Comparison of ENCODE assay signal across 8 mouse cellular contexts in the genomic region with DNA sequence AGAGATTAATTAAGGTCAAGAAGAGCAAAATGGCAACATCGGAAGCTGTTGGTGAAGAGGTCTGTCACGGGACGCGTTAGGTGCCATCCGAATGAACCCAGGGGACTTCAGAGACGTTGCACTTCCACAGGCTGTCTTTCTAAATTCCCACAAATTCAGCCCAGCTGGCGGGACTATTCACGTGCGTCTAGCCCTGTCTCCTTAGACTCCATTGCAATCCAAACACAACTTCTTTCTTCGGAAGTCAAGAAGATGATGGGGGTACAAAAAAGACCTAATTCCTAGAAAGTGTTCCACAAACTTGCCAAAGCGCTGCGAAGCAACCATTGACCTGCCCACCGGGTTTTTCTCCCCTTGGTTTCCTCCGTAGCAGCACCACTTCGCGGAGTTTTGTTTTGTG. TPM values are rescaled to one million over a fixed set of nuclear protein-coding genes. Genes with fewer than 3 reads are reported as not detected.
DNase-seq lines count a peak whose midpoint lies in the region; ATAC-seq and TF ChIP-seq lines count a peak whose summit lies in the region.

No protein-coding gene starts in this region.

- no peaks in the 10 kb centered on the region for H3K27me3 ChIP-seq in kidney, embryonic 16.5 days (ENCODE audit: insufficient read depth, low read length)
- no peaks in the 10 kb centered on the region for H3K27me3 ChIP-seq in embryonic facial prominence, embryonic 13.5 days
- no peaks in the 10 kb centered on the region for H3K27me3 ChIP-seq in midbrain, postnatal 0 days (ENCODE audit: insufficient read depth, low read length)

- TF ChIP-seq CTCF in midbrain, postnatal 0 days (IDR thresholded peaks at IDR 0.05) = no peak

- under 1% methylated on average over 16 of the region's 16 CpGs for WGBS in kidney, embryonic 16.5 days
- WGBS in embryonic facial prominence, embryonic 13.5 days = under 1% methylated on average over 16 of the region's 16 CpGs
- WGBS in midbrain, postnatal 0 days = under 1% methylated on average over 16 of the region's 16 CpGs

- no peak for ATAC-seq in kidney, embryonic 16.5 days (ENCODE audit: low FRiP score, low TSS enrichment)
- no peak for ATAC-seq in embryonic facial prominence, embryonic 13.5 days (ENCODE audit: insufficient number of reproducible peaks, insufficient read depth, low FRiP score, low TSS enrichment, low read depth)
- ATAC-seq in midbrain, postnatal 0 days (ENCODE audit: low FRiP score) = no peak

- peak overlapping the region; percentile 65 for H3K27ac ChIP-seq in kidney, embryonic 16.5 days (ENCODE audit: low read length)
- peak overlapping the region; percentile 94 for H3K27ac ChIP-seq in embryonic facial prominence, embryonic 13.5 days
- H3K27ac ChIP-seq in midbrain, postnatal 0 days (ENCODE audit: low read depth, low read length) = peak overlapping the region; percentile 84

- H3K4me2 ChIP-seq in kidney, embryonic 16.5 days (replicated peaks; ENCODE audit: low read depth, low read length) = peak overlapping the region; percentile 95
- H3K4me2 ChIP-seq in embryonic facial prominence, embryonic 13.5 days = peak overlapping the region; percentile 85
- H3K4me2 ChIP-seq in midbrain, postnatal 0 days (ENCODE audit: low read depth, low read length, poor library complexity, severe bottlenecking) = peak overlapping the region; percentile 90

- no peaks in the 10 kb centered on the region for H3K9me3 ChIP-seq in kidney, embryonic 16.5 days (ENCODE audit: low read length)
- H3K9me3 ChIP-seq in embryonic facial prominence, embryonic 13.5 days = no peaks in the 10 kb centered on the region
- no peaks in the 10 kb centered on the region for H3K9me3 ChIP-seq in midbrain, postnatal 0 days (ENCODE audit: low read length)

- DNase-seq in kidney, adult 9 months = no peak
- DNase-seq in kidney, postnatal 10 days = peak; percentile 31
- peak; percentile 58 for DNase-seq in midbrain, postnatal 0 days (ENCODE audit: low spot score)
- DNase-seq in natural killer cell, adult 2 months (ENCODE audit: low spot score in 2 of 2) = no peak
- DNase-seq in thymus, postnatal 4 days = no peak
- DNase-seq in ovary, postnatal 10 days (ENCODE audit: low spot score) = no peak

- peaks cover 9% of the 10 kb centered on the region; the same call in 1 of the 2 replicates for H3K4me1 ChIP-seq in kidney, embryonic 16.5 days (ENCODE audit: insufficient read depth, low read length)
- 0 out of 2 replicates have a peak, but pooled peaks cover 3% of the 10 kb centered on the region for H3K4me1 ChIP-seq in embryonic facial prominence, embryonic 13.5 days
- no peaks in the 10 kb centered on the region for H3K4me1 ChIP-seq in midbrain, postnatal 0 days (ENCODE audit: insufficient read depth, low read length)

- H3K36me3 ChIP-seq in kidney, embryonic 16.5 days (ENCODE audit: insufficient read depth, low read length) = no peaks in the 10 kb centered on the region
- no peaks in the 10 kb centered on the region for H3K36me3 ChIP-seq in embryonic facial prominence, embryonic 13.5 days
- no peaks in the 10 kb centered on the region for H3K36me3 ChIP-seq in midbrain, postnatal 0 days (ENCODE audit: insufficient read depth, low read length)

- peak overlapping the region; percentile 74 for H3K9ac ChIP-seq in kidney, embryonic 16.5 days (replicated peaks; ENCODE audit: low read length)
- H3K9ac ChIP-seq in embryonic facial prominence, embryonic 13.5 days = peak overlapping the region; percentile 80
- H3K9ac ChIP-seq in midbrain, postnatal 0 days (replicated peaks; ENCODE audit: low read length, poor library complexity, severe bottlenecking) = peak overlapping the region; percentile 68

- peak overlapping the region; percentile 69 for H3K4me3 ChIP-seq in kidney, embryonic 16.5 days (ENCODE audit: low read length)
- H3K4me3 ChIP-seq in embryonic facial prominence, embryonic 13.5 days = peak overlapping the region; percentile 69
- H3K4me3 ChIP-seq in midbrain, postnatal 0 days (ENCODE audit: low read depth, low read length) = peak overlapping the region; percentile 80

RNA-seq across cellular contexts. Expression of gene Robo2, which starts 0.6 kb away (rescaled TPM):
- polyA plus RNA-seq in kidney, embryonic 16.5 days (2015; fragmentation: Nextera tagmentation; extraction: Ambion mirVana) = 83.4 and 102 TPM in 2 replicates
- polyA plus RNA-seq in embryonic facial prominence, embryonic 13.5 days (2015; fragmentation: Nextera tagmentation; extraction: Ambion mirVana) = 121 and 124 TPM in 2 replicates
- total RNA-seq in midbrain, postnatal 0 days (2014; rRNA removed) = 134 and 171 TPM in 2 replicates
- polyA plus RNA-seq in midbrain, postnatal 0 days (2015; fragmentation: Nextera tagmentation; extraction: Ambion mirVana) = 49.8 and 50.4 TPM in 2 replicates

Comparison
In these comparisons a context has a peak if more than half of its experiments do, and no peak if none do; other contexts are left out.
1. DNase-seq: peak in kidney, postnatal 10 days (single experiment) and midbrain, postnatal 0 days (single experiment); none in kidney, adult 9 months (single experiment), natural killer cell, adult 2 months (0 of 2), thymus, postnatal 4 days (single experiment) and ovary, postnatal 10 days (single experiment).
2. Peak in every context shown above with its lines, with median percentiles within 50 percentile points of each other: H3K27ac ChIP-seq, H3K4me2 ChIP-seq, H3K4me3 ChIP-seq and H3K9ac ChIP-seq.